Mouse (Mus musculus) lung, postnatal 10 days (tissue): ENCODE results near the gene Tdrd9.
A peak's percentile ranks its signal among the peaks of the same experiment; 100 is the strongest.
"Not testable (repeated sequence)": the region's sequence is repeated elsewhere in the genome, so short reads cannot be mapped to it uniquely, and the experiment has no call there.

Source experiments
- DNase-seq: peaks from one replicate; pipeline ENCODE4 v3.0.0; 2021

Gene Tdrd9

GRCm38 (mm10) chr12:112033409-112033975 is 62.1 kb downstream of the Tdrd9 start:
- DNase-seq: no peak

- not testable (repeated sequence) for DNase-seq
Measured at GRCm38 (mm10) chr12:112035341-112036100, 64.2 kb downstream of the Tdrd9 start.

GRCm38 (mm10) chr12:112038441-112038840 is 67.1 kb downstream of the Tdrd9 start:
- DNase-seq: no peak

- DNase-seq: no peak
Measured at GRCm38 (mm10) chr12:112039169-112039568, 67.8 kb downstream of the Tdrd9 start.

GRCm38 (mm10) chr12:112042681-112043080 is 71.3 kb downstream of the Tdrd9 start:
- DNase-seq: no peak

- DNase-seq: peak; percentile 85
Measured at GRCm38 (mm10) chr12:112077651-112078050, 106.3 kb downstream of the Tdrd9 start.

- no peak for DNase-seq
Measured at GRCm38 (mm10) chr12:112079911-112080310, 108.6 kb downstream of the Tdrd9 start.

GRCm38 (mm10) chr12:112080911-112081310 is 109.6 kb downstream of the Tdrd9 start:
- no peak for DNase-seq

GRCm38 (mm10) chr12:112082241-112082640 is 110.9 kb downstream of the Tdrd9 start:
- DNase-seq: no peak

GRCm38 (mm10) chr12:112086250-112086649 is 114.9 kb downstream of the Tdrd9 start:
- DNase-seq: no peak

GRCm38 (mm10) chr12:112086726-112087125 is 115.4 kb downstream of the Tdrd9 start:
- peak; percentile 25 for DNase-seq

- DNase-seq: no peak
Measured at GRCm38 (mm10) chr12:112088609-112089324, 117.4 kb downstream of the Tdrd9 start.

- peak; percentile 83 for DNase-seq
Measured at GRCm38 (mm10) chr12:112091054-112091453, 119.7 kb downstream of the Tdrd9 start.

- no peak for DNase-seq
Measured at GRCm38 (mm10) chr12:112094261-112094880, 123.0 kb downstream of the Tdrd9 start.

GRCm38 (mm10) chr12:112096051-112096732 is 124.8 kb downstream of the Tdrd9 start:
- peak; percentile 90 for DNase-seq

GRCm38 (mm10) chr12:112096733-112097117 is 125.4 kb downstream of the Tdrd9 start:
- no peak for DNase-seq

- no peak for DNase-seq
Measured at GRCm38 (mm10) chr12:112100106-112100505, 128.7 kb downstream of the Tdrd9 start.

GRCm38 (mm10) chr12:112101045-112101444 is 129.7 kb downstream of the Tdrd9 start:
- DNase-seq: peak; percentile 72

- no peak for DNase-seq
Measured at GRCm38 (mm10) chr12:112103179-112103578, 131.8 kb downstream of the Tdrd9 start.

- no peak for DNase-seq
Measured at GRCm38 (mm10) chr12:112104890-112105289, 133.5 kb downstream of the Tdrd9 start.

- peak; percentile 65 for DNase-seq
Measured at GRCm38 (mm10) chr12:112106541-112106971, 135.2 kb downstream of the Tdrd9 start, which contains the start of gene Aspg. Gene Aspg, plus strand, starts transcription at chr12:112106679.

- DNase-seq: no peak
Measured at GRCm38 (mm10) chr12:112107685-112108084, 136.3 kb downstream of the Tdrd9 start.
